Mouse (Mus musculus): ENCODE measurements around the gene Rbm4.
"Not testable (repeated sequence)": the region's sequence is repeated elsewhere in the genome, so short reads cannot be mapped to it uniquely, and the experiment has no call there.

The Rbm4 gene

GRCm38 (mm10) chr19:4793831-4794422 lies at the start of gene Rbm4:
TSS of gene Rbm4 (minus strand) at chr19:4793901.
- peak; percentile 94 to 96 for DNase-seq (ENCODE audit: low spot score in 2 of 2)

- no peak for DNase-seq (ENCODE audit: low spot score in 2 of 2)
Measured at GRCm38 (mm10) chr19:4842611-4843010, 48.9 kb upstream of the Rbm4 start.

GRCm38 (mm10) chr19:4840848-4841247 lies 47.1 kb upstream of the Rbm4 start:
- no peak for DNase-seq (ENCODE audit: low spot score in 2 of 2)

- DNase-seq (ENCODE audit: low spot score in 2 of 2) = peak; percentile 93 to 95
Measured at GRCm38 (mm10) chr19:4839149-4839548, 45.4 kb upstream of the Rbm4 start, which contains the start of the genes Ccs and Ccdc87. TSS of gene Ccs (minus strand) at chr19:4839332. TSS of gene Ccdc87 (plus strand) at chr19:4839366.

GRCm38 (mm10) chr19:4838526-4839140 lies 44.9 kb upstream of the Rbm4 start:
- DNase-seq (ENCODE audit: low spot score in 2 of 2) = no peak

- DNase-seq (ENCODE audit: low spot score in 2 of 2) = no peak
Measured at GRCm38 (mm10) chr19:4837049-4837448, 43.3 kb upstream of the Rbm4 start.

- no peak for DNase-seq (ENCODE audit: low spot score in 2 of 2)
Measured at GRCm38 (mm10) chr19:4836096-4836495, 42.4 kb upstream of the Rbm4 start.

- no peak for DNase-seq (ENCODE audit: low spot score in 2 of 2)
Measured at GRCm38 (mm10) chr19:4833977-4834376, 40.3 kb upstream of the Rbm4 start.

GRCm38 (mm10) chr19:4829156-4829555 lies 35.5 kb upstream of the Rbm4 start:
- DNase-seq (ENCODE audit: low spot score in 2 of 2) = no peak

GRCm38 (mm10) chr19:4828444-4829114 lies 34.9 kb upstream of the Rbm4 start:
- DNase-seq (ENCODE audit: low spot score in 2 of 2) = no peak

- DNase-seq (ENCODE audit: low spot score in 2 of 2) = peak; percentile 67 to 76
Measured at GRCm38 (mm10) chr19:4820678-4821303, 27.1 kb upstream of the Rbm4 start.

GRCm38 (mm10) chr19:4817182-4817835 lies 23.6 kb upstream of the Rbm4 start:
- DNase-seq (ENCODE audit: low spot score in 2 of 2) = no peak

GRCm38 (mm10) chr19:4813015-4813414 lies 19.3 kb upstream of the Rbm4 start:
- no peak for DNase-seq (ENCODE audit: low spot score in 2 of 2)

GRCm38 (mm10) chr19:4812334-4812949 lies 18.7 kb upstream of the Rbm4 start:
- DNase-seq (ENCODE audit: low spot score in 2 of 2) = not testable (repeated sequence)

- DNase-seq (ENCODE audit: low spot score in 2 of 2) = no peak
Measured at GRCm38 (mm10) chr19:4811909-4812242, 18.2 kb upstream of the Rbm4 start.

GRCm38 (mm10) chr19:4811063-4811908 lies 17.6 kb upstream of the Rbm4 start, which contains the start of the genes Gm21992 and Rbm14:
TSS of gene Gm21992 (minus strand) at chr19:4811612.
TSS of gene Rbm14 (minus strand) at chr19:4811634.
- DNase-seq (ENCODE audit: low spot score in 2 of 2) = peak; percentile 97

- DNase-seq (ENCODE audit: low spot score in 2 of 2) = no peak
Measured at GRCm38 (mm10) chr19:4810746-4811062, 17.0 kb upstream of the Rbm4 start.

- no peak for DNase-seq (ENCODE audit: low spot score in 2 of 2)
Measured at GRCm38 (mm10) chr19:4810309-4810708, 16.6 kb upstream of the Rbm4 start.

GRCm38 (mm10) chr19:4803283-4803682 lies 9.6 kb upstream of the Rbm4 start:
- DNase-seq (ENCODE audit: low spot score in 2 of 2) = no peak

- no peak for DNase-seq (ENCODE audit: low spot score in 2 of 2)
Measured at GRCm38 (mm10) chr19:4802691-4803091, 9.0 kb upstream of the Rbm4 start.

- no peak for DNase-seq (ENCODE audit: low spot score in 2 of 2)
Measured at GRCm38 (mm10) chr19:4799083-4799482, 5.4 kb upstream of the Rbm4 start.

Data from urinary bladder, postnatal 4 days (tissue).